Mouse (Mus musculus): ENCODE results near the gene Arid1b.

DNA sequence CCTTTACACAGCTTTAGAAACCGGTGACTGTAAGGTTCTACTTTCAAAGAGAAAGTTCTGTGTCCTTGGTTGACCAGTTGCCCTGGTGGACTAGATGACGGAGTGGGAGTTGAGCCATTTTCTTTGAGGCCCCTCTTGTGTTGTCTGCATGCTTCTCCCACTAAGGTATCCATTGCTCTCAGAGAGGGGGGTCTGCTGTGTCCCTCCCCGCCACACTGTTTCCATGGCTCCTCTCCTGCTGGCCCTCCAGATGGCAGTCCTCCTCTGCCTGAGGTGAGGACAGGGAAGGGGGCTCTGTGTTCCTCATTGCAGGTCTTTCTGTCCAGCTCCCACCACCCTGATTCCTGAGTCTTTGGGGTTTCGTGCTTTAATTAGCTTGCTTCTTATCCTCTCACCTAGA, 62.5 kb downstream of the Arid1b start:
- TF ChIP-seq CTCF (IDR thresholded peaks at IDR 0.05) (no peak), EP300 (IDR thresholded peaks at IDR 0.05) (no peak)

Measured in lung, postnatal 0 days (tissue).